Mouse (Mus musculus) heart, postnatal 36 days (tissue): ENCODE data around the gene Zc3hc1. TPM values are rescaled to one million over a fixed set of nuclear protein-coding genes. Genes with fewer than 3 reads are reported as not detected.

ENCODE experiments used
- DNase-seq, 2 experiments: peaks; one replicate each; pipeline ENCODE4 v3.0.0; 2021 to 2022
- intact Hi-C: fragments of 180-260 bp; cut with DNase I; formaldehyde crosslinking; loops from one replicate; pipeline ENCODE4 v1.15.1; 2025
- total RNA-seq, 2 experiments: library from RNA; stranded (reverse); gene quantifications; 2 replicates each; pipeline ENCODE4 v1.2.3; 2021

Gene Zc3hc1
- total RNA-seq, 2 experiments from 2014 or later = 14.7 to 14.8 TPM

- DNase-seq = peak; percentile 59 to 66
- intact Hi-C loops = no loop called here
Observed at GRCm38 (mm10) chr6:30375791-30376190, 15.0 kb downstream of the Zc3hc1 start.

- intact Hi-C loops = no loop called here
- DNase-seq = peak; percentile 31 to 57
Observed at GRCm38 (mm10) chr6:30374731-30375510, 15.9 kb downstream of the Zc3hc1 start.

GRCm38 (mm10) chr6:30372627-30373369 lies 18.0 kb downstream of the Zc3hc1 start:
- intact Hi-C loops = no loop called here
- DNase-seq = no peak

- intact Hi-C loops = no loop called here
- DNase-seq = no peak
Observed at GRCm38 (mm10) chr6:30369291-30369690, 21.5 kb downstream of the Zc3hc1 start.

- no peak for DNase-seq
- intact Hi-C loops = no loop called here
Observed at GRCm38 (mm10) chr6:30363808-30364207, 27.0 kb downstream of the Zc3hc1 start.

GRCm38 (mm10) chr6:30359762-30360509 lies 30.9 kb downstream of the Zc3hc1 start:
- intact Hi-C loops = loop anchor here (2.0 to 5.0 kb wide), 3 partner anchors 57 to 268 kb away; no protein-coding TSS in a partner anchor
- DNase-seq = peak; percentile 34 to 56

GRCm38 (mm10) chr6:30357561-30358177 lies 33.2 kb downstream of the Zc3hc1 start:
- DNase-seq = peak; percentile 83 to 88
- intact Hi-C loops = loop anchor here (1.0 to 5.0 kb wide), 5 partner anchors 55 to 504 kb away; no protein-coding TSS in a partner anchor

GRCm38 (mm10) chr6:30356680-30357079 lies 34.1 kb downstream of the Zc3hc1 start:
- intact Hi-C loops = loop anchor here (1.0 to 5.0 kb wide), 4 partner anchors 74 to 503 kb away; no protein-coding TSS in a partner anchor
- DNase-seq = no peak

- intact Hi-C loops = loop anchor here (2.0 to 5.0 kb wide), 3 partner anchors 74 to 264 kb away; no protein-coding TSS in a partner anchor
- no peak for DNase-seq
Observed at GRCm38 (mm10) chr6:30356161-30356560, 34.7 kb downstream of the Zc3hc1 start.

- peak; percentile 31 to 34 for DNase-seq
- intact Hi-C loops = loop anchor here (2.0 to 5.0 kb wide), 3 partner anchors 73 to 263 kb away; no protein-coding TSS in a partner anchor
Observed at GRCm38 (mm10) chr6:30355701-30356100, 35.1 kb downstream of the Zc3hc1 start.

- DNase-seq = no peak
- intact Hi-C loops = loop anchor here (5.0 kb wide), 2 partner anchors 72 to 262 kb away; no protein-coding TSS in a partner anchor
Observed at GRCm38 (mm10) chr6:30354760-30355159, 36.1 kb downstream of the Zc3hc1 start.

- intact Hi-C loops = no loop called here
- DNase-seq = no peak
Observed at GRCm38 (mm10) chr6:30353661-30354060, 37.2 kb downstream of the Zc3hc1 start.

- no peak for DNase-seq
- intact Hi-C loops = no loop called here
Observed at GRCm38 (mm10) chr6:30352762-30353161, 38.1 kb downstream of the Zc3hc1 start.

GRCm38 (mm10) chr6:30351290-30351689 lies 39.5 kb downstream of the Zc3hc1 start:
- no peak for DNase-seq
- intact Hi-C loops = no loop called here

GRCm38 (mm10) chr6:30347288-30347801 lies 43.5 kb downstream of the Zc3hc1 start:
- DNase-seq = no peak
- intact Hi-C loops = no loop called here

- intact Hi-C loops = no loop called here
- peak; percentile 39 to 53 for DNase-seq
Observed at GRCm38 (mm10) chr6:30346737-30347136, 44.1 kb downstream of the Zc3hc1 start.

- intact Hi-C loops = no loop called here
- DNase-seq = peak in 1 of 2 experiments; percentile 27
Observed at GRCm38 (mm10) chr6:30344032-30344431, 46.8 kb downstream of the Zc3hc1 start.

GRCm38 (mm10) chr6:30340231-30340873 lies 50.5 kb downstream of the Zc3hc1 start:
- intact Hi-C loops = no loop called here

GRCm38 (mm10) chr6:30336912-30337311 lies 53.9 kb downstream of the Zc3hc1 start:
- intact Hi-C loops = no loop called here
- DNase-seq = peak; percentile 69 to 74

More at GRCm38 (mm10) chr6:30340231-30340873, 50.5 kb downstream of the Zc3hc1 start:
- no peak for DNase-seq
